Mouse (Mus musculus) spleen, postnatal 36 days (tissue): Measurements from ENCODE around the gene Psme3.
"Not testable (repeated sequence)": the region's sequence is repeated elsewhere in the genome, so short reads cannot be mapped to it uniquely, and the experiment has no call there.

Source experiments
- DNase-seq, 2 experiments: peaks; one replicate each; pipeline ENCODE4 v3.0.0; 2022; ENCODE audit warnings: low spot score in 2 of 2, mixed read lengths in 1 of 2

Psme3 gene

DNA sequence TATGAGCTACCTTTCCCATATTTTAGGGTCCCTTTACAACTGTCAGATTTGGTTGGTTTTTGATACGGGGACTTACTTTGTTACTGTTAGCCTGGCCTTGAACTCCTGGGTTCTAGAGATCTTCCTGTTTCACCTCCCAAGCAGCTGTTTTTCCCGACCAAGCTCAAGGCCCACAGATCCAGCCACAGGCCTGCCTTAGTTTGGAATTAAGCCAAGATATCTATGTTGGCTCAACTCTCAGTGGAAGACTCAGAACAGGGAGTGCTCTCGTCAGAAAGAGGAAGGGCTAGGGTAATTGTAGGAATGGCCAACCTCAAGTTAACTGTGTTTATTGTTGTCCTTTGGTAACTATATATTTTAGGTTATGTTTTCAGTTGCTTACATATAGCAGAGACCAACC is 3.9 kb upstream of the Psme3 start:
- DNase-seq = peak in 1 of 2 experiments; percentile 30

GRCm38 (mm10) chr11:101314567-101314966 is 1.4 kb upstream of the Psme3 start:
- no peak for DNase-seq

DNA sequence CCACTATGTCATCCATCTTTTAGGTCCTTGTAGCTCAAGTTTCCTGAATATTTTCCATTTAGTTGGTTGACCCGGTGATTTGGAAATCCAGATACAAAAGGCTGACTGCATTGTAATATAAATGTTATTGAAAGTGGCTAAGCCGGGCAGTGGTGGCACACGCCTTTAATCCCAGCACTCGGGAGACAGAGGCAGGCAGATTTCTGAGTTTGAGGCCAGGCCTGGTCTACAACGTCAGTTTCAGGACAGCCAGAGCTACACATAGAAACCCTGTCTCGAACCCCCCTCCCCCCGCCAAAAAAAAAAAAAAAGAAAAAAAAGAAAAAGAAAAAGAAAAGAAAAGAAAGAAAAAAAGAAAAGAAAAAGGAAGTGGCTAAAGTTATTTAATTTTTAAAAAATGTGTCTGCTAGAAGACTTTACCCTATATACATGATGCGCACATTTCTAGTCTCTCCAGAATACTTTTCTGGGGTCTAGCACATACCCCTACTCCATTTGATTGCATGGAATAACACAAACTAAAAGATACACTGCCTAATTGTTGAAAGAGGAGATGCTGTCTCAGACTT is 847 bp upstream of the Psme3 start:
- no peak for DNase-seq

GRCm38 (mm10) chr11:101316501-101316917 is 496 bp downstream of the Psme3 start:
- peak; percentile 39 to 58 for DNase-seq

DNA sequence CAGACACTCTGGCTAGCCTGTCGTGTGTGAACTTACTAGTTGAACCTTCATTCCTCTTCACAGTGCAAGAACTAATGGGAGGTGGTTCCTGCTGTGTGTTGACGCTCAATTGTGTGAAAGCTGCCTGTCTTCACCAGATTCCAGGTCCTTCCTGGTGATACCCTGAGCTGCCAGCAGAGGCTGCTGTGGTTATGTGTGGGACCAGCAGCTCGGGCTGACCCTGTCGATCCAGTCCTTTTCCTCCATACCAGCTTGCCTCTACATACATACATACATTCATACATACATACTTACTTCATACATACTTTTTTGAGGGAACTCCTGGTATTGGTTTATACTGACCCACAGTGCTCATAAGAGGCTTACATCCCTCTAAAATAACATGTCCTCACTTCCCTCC is 7.6 kb downstream of the Psme3 start:
- peak; percentile 30 to 37 for DNase-seq

- DNase-seq = no peak
Observed at GRCm38 (mm10) chr11:101324763-101325162, 8.8 kb downstream of the Psme3 start, which contains the start of gene Aoc2. Aoc2 (plus strand) TSS chr11:101325063.

DNA sequence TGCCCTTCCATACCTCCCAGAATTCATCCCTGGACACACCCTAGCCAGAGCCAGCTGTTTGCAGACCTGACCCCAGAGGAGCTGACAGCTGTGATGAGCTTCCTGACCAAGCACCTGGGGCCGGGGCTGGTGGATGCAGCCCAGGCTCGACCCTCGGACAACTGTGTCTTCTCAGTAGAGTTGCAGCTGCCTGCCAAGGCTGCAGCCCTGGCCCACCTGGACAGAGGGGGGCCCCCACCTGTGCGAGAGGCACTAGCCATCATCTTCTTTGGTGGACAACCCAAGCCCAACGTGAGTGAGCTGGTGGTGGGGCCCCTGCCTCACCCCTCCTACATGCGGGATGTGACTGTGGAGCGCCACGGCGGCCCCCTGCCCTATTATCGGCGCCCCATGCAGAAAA is 9.2 kb downstream of the Psme3 start:
- DNase-seq = not testable (repeated sequence)

DNA sequence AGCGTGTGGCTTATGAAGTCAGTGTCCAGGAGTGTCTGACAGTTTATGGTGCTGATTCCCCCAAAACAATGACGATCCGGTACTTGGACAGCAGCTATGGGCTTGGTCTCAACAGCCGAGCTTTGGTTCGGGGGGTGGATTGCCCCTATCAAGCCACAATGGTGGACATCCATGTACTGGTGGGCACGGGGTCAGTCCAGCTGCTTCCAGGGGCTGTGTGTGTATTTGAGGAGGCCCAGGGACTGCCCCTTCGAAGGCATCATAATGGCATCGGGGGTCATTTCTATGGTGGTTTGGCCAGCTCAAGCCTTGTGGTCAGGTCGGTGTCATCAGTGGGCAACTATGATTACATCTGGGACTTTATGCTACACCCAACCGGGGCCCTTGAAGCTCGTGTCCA is 10.1 kb downstream of the Psme3 start:
- no peak for DNase-seq

DNA sequence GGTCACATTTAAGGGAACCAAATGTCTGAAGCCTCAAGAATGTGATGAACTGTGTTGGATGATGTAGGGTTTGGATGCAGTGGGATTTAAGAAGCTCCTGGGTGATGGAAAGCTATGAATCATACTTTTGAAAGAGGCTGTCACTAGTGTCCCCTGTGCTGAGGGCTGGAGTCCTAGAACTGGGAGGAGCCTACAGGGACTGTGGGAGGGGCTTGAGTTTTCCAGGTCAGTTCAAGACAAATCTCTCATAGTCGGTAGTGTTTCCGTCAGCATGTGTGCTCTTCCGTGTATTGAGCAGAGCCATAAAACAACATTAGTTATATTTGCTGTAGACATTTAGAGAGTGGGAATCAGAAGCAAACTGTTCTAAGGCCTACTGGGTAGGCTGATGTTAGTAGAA is 11.3 kb downstream of the Psme3 start:
- no peak for DNase-seq

DNA sequence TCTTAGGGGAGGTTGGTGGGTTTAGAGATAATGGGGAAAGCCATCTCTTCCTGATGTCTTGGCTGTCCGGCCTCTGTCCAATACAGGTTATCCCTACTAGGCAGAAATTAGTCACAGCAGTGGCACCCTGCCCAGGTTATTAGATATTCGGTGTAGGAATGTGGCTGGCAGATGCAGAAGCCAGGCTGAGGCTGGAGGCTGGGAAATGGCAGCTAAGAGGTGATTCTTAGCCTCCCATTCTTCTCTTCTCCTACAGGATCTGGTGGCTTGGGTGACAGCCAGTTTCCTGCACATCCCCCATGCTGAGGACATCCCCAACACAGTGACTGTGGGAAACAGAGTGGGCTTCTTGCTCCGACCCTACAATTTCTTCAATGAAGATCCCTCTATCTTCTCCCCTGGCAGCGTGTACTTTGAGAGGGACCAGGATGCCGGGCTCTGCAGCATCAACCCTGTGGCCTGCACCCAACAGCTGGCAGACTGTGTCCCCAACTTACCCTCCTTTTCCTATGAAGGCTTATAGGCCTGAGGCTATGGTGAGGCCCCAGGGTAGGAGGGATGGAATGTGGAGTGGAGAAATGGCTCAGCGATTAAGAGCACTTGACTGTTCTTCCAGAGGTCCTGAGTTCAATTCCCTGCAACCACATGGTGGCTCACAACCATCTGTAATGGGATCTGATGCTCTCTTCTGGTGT is 13.1 kb downstream of the Psme3 start:
- no peak for DNase-seq

- no peak for DNase-seq
Observed at GRCm38 (mm10) chr11:101330371-101330924, 14.4 kb downstream of the Psme3 start, which contains the start of gene Aoc3. Aoc3 (plus strand) TSS chr11:101330605.

DNA sequence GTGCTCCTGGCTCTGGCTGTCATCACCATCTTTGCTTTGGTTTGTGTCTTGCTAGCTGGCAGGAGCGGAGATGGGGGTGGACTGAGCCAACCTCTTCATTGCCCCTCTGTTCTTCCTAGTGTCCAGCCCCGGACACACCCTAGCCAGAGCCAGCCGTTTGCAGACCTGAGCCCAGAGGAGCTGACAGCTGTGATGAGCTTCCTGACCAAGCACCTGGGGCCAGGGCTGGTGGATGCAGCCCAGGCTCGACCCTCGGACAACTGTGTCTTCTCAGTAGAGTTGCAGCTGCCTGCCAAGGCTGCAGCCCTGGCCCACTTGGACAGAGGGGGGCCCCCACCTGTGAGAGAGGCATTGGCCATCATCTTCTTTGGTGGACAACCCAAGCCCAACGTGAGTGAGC is 14.9 kb downstream of the Psme3 start:
- not testable (repeated sequence) for DNase-seq

- DNase-seq = no peak
Observed at GRCm38 (mm10) chr11:101332537-101332936, 16.5 kb downstream of the Psme3 start.

DNA sequence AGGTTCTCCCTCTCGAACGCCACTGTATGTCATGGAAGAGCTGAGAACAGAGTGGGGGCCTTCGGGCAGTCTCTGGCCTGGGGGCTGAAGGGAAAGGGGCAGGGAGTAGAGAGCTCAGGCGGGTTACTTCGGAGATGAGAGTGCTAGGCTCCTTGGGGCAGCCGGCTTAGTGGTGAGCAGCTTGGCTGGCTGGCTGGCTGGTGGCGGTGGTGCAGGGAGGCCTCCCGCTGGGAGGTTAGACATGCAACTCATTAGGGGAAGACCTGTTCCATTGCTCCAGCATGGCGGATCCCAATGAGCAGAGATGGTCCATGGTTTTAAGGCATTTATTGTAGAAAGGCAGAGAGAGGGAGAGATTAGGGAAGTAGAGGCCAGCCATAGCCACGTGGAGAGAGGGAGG is 18.0 kb downstream of the Psme3 start:
- no peak for DNase-seq

DNA sequence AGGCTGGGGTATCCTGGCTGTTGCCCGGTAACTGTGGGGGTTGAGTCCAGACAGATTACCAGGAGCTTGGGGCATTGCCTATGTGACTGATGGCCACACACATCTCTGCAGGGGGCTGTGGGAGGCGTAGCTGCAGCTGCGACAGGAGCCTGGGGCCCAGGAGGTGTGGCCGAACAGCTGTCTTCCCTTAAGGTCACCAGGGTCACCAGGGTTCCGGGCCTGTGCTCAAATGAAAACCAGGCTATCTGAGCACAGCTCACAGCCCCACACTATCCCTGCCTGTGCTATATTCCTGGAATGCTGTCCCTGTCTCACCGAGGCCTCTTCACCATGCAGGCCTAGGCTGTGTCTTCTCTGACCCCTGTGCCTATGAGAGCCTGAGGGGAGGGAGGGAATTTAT is 18.5 kb downstream of the Psme3 start:
- no peak for DNase-seq

- no peak for DNase-seq
Observed at GRCm38 (mm10) chr11:101335685-101336084, 19.7 kb downstream of the Psme3 start.

GRCm38 (mm10) chr11:101338123-101338760 is 22.2 kb downstream of the Psme3 start:
- DNase-seq = no peak

- DNase-seq = no peak
Observed at GRCm38 (mm10) chr11:101347083-101347775, 31.2 kb downstream of the Psme3 start.

DNA sequence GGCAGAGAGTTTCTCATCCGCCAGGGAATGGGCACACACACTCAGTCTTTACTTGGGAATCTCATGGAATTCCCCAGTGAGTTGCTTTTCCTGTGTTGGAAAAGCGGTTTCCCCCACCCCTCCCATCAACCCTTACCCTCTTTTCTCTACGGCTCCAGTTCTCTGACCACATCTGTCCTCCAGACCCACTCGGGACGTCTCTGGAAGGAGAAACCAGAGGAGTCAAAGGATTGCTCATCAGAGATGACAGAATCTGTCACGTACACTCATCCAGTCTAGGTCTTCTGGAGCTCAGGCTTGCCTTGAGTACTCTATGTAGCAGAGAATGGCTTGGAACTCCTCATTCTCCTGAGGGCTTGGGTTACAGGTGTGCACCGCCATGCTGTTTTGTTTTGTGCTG is 32.8 kb downstream of the Psme3 start:
- DNase-seq = no peak

- no peak for DNase-seq
Observed at GRCm38 (mm10) chr11:101349216-101349615, 33.2 kb downstream of the Psme3 start.

DNA sequence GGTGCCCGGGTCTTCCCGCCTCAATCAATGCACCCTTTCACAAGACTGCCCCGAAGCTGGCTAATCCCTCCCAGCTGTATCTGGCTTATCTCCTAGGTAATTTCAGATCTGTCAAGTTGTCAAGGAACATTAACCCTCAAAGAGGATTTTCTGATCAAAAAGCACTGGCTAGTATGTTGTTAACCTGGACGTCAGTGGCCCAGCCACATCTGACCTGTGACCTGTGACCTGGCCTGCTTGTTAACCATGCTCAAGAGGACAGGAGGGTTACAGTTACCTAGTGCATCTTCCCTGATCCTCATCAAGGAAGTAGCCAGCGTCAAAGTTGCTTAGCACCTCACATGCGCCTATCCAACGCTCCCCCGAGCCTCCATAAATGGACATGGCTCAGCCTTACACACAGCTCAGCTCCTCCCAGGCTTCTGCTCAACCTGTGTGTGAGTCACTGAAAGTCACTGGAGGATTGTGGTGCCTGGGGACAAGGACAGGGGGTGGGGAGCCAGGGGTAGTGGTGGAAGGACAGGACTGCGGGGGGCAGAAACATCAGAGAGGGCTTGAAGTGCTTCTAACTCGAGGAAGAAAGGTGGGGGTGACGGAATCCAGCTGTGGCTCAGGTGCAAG is 35.2 kb downstream of the Psme3 start:
- no peak for DNase-seq

DNA sequence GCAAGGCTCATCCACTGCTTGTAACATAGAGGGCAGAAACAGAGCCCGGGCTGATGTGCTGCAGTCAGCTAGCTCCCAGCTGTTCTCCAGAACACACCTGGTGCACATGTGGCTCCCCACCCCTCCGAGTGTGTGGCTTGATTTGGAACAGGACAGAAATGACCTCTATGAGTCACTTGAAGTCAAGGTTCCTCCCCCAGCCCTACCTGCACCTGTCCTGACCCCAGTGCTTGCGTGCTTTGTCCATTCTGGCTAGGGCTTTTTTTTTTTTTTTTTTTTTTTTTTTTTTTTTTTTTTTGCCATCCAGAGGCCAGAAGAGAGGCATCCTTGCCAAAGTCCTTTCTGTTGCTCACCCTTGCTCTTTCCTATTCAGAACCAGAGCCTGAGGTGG is 35.7 kb downstream of the Psme3 start:
- no peak for DNase-seq
